Mouse (Mus musculus) heart, postnatal 0 days (tissue): ENCODE data around the gene Gm45021. TPM values are rescaled to one million over a fixed set of nuclear protein-coding genes. Genes with fewer than 3 reads are reported as not detected.

Experiments
- ATAC-seq: fragments of 200-750 bp; cut with Nextera tagmentation; 2 replicates; pipeline ENCODE4 v1.8.0; 2017; ENCODE audit warnings: low read depth, moderate number of reproducible peaks, moderate library complexity; ENCODE audit not compliant: insufficient read depth
- DNase-seq: peaks from one replicate; pipeline ENCODE4 v3.0.0-alpha.2; 2016; ENCODE audit warnings: low spot score
- H3K27ac ChIP-seq: fragments of 300-500 bp; sonication (generic); 2 replicates; pipeline ENCODE4 v1.5.1; 2014; ENCODE audit warnings: low read depth, mild to moderate bottlenecking
- H3K27me3 ChIP-seq: fragments of 300-500 bp; sonication (generic); 2 replicates; pipeline ENCODE4 v1.6.1; 2014; ENCODE audit warnings: low read length, mixed read lengths; ENCODE audit not compliant: control insufficient read depth, insufficient read depth
- H3K36me3 ChIP-seq: fragments of 300-500 bp; sonication (generic); replicated peaks from 2 replicates; pipeline ENCODE4 v1.6.1; 2014; ENCODE audit warnings: low read length, mixed read lengths; ENCODE audit not compliant: control insufficient read depth, insufficient read depth
- H3K4me1 ChIP-seq: fragments of 300-500 bp; sonication (generic); 2 replicates; pipeline ENCODE4 v1.6.1; 2014; ENCODE audit warnings: antibody characterized with exemption; ENCODE audit not compliant: control insufficient read depth, insufficient read depth
- H3K4me2 ChIP-seq: fragments of 300-500 bp; sonication (generic); 2 replicates; pipeline ENCODE4 v1.6.1; 2014; ENCODE audit warnings: low read depth, mild to moderate bottlenecking, low read length, moderate library complexity
- H3K4me3 ChIP-seq: fragments of 300-500 bp; sonication (generic); 2 replicates; pipeline ENCODE4 v1.5.1; 2014; ENCODE audit warnings: low read depth, low read length
- H3K9ac ChIP-seq: fragments of 300-500 bp; sonication (generic); replicated peaks from 2 replicates; pipeline ENCODE4 v1.6.1; 2014; ENCODE audit warnings: low read depth, low read length, mixed read lengths
- H3K9me3 ChIP-seq: fragments of 300-500 bp; sonication (generic); replicated peaks from 2 replicates; pipeline ENCODE4 v1.6.1; 2016; ENCODE audit warnings: low read length; ENCODE audit not compliant: control insufficient read depth
- CTCF ChIP-seq: IDR thresholded peaks from 2 replicates; pipeline ENCODE4 v1.5.1; 2016; ENCODE audit warnings: antibody characterized with exemption, control low read depth, low read depth
- EP300 ChIP-seq: IDR thresholded peaks from 2 replicates; pipeline ENCODE4 v1.6.1; 2016; ENCODE audit warnings: antibody characterized with exemption, low read depth
- WGBS: fragments of 180-500 bp; shearing (Covaris S2); extraction: QIAGEN DNeasy Blood & Tissue Kit; methylation state at CpG from one replicate; pipeline ENCODE4 v1.1.7; 2014; 5-methylcytosine and 5-hydroxymethylcytosine counted together
- polyA plus RNA-seq: library from polyadenylated mRNA; unstranded; fragments of >200 nt; fragmentation: Nextera tagmentation; extraction: Ambion mirVana; gene quantifications from 2 replicates; pipeline ENCODE4 v1.2.1, GENCODE M21; 2015
- total RNA-seq: library from RNA; depleted of rRNA; stranded (reverse); fragments of >200 nt; gene quantifications from 2 replicates; pipeline ENCODE4 v1.2.3, GENCODE M21; 2014; ENCODE audit warnings: low replicate concordance; rRNA removed

Gene Gm45021
- not detected in 2 replicates for total RNA-seq
- not detected in 2 replicates for polyA plus RNA-seq

GRCm38 (mm10) chr6:48589194-48589750, at the start of gene Gm45021:
Gene Gm45021, plus strand, starts transcription at chr6:48589610.
- no peak within 1 kb of the TSS for H3K4me3 ChIP-seq
- H3K27me3 ChIP-seq: no peaks in the 10 kb centered on the region
- H3K9ac ChIP-seq: no peak within 1 kb of the TSS; the same call in 1 of the 2 replicates
- WGBS: 11% methylated on average over 6 of the region's 6 CpGs
- peak; percentile 73 for DNase-seq
- TF ChIP-seq EP300 (no peak), CTCF (no peak)
- no peaks in the 10 kb centered on the region for H3K36me3 ChIP-seq
- H3K27ac ChIP-seq: peak within 1 kb of the TSS; percentile 80
- no peak within 1 kb of the TSS for H3K4me2 ChIP-seq
- ATAC-seq: no peak
- no peaks in the 10 kb centered on the region for H3K9me3 ChIP-seq
- peaks cover 17% of the 10 kb centered on the region for H3K4me1 ChIP-seq

- H3K9me3 ChIP-seq: no peaks in the 10 kb centered on the region
- ATAC-seq (no peak), DNase-seq (no peak)
- no peak overlapping the region for H3K9ac ChIP-seq
- no peaks in the 10 kb centered on the region for H3K36me3 ChIP-seq
- H3K27me3 ChIP-seq: no peaks in the 10 kb centered on the region; the same call in 1 of the 2 replicates
- H3K4me2 ChIP-seq: no peak overlapping the region
- TF ChIP-seq CTCF: no peak
- no peak for TF ChIP-seq EP300
- no peak overlapping the region for H3K27ac ChIP-seq
- WGBS: 74% methylated on average over 5 of the region's 5 CpGs
- peaks cover 6% of the 10 kb centered on the region; the same call in 1 of the 2 replicates for H3K4me1 ChIP-seq
- no peak overlapping the region for H3K4me3 ChIP-seq
Measured at GRCm38 (mm10) chr6:48539860-48540259, 49.5 kb upstream of the Gm45021 start.

GRCm38 (mm10) chr6:48540721-48541120, 48.7 kb upstream of the Gm45021 start:
- Histone ChIP-seq H3K27me3 (no peaks in the 10 kb centered on the region), H3K9me3 (no peaks in the 10 kb centered on the region), H3K4me1 (peaks cover 6% of the 10 kb centered on the region; the same call in 1 of the 2 replicates), H3K4me3 (no peak overlapping the region), H3K36me3 (no peaks in the 10 kb centered on the region), H3K27ac (no peak overlapping the region), H3K4me2 (no peak overlapping the region), H3K9ac (no peak overlapping the region)
- WGBS: 42% methylated on average over 3 of the region's 3 CpGs
- ATAC-seq (no peak), DNase-seq (no peak)
- TF ChIP-seq CTCF (no peak), EP300 (no peak)

GRCm38 (mm10) chr6:48541560-48542450, 47.6 kb upstream of the Gm45021 start:
- ATAC-seq: no peak
- Histone ChIP-seq H3K4me1 (peaks cover 6% of the 10 kb centered on the region; the same call in 1 of the 2 replicates), H3K4me3 (no peak overlapping the region), H3K9me3 (no peaks in the 10 kb centered on the region), H3K27me3 (no peaks in the 10 kb centered on the region), H3K4me2 (no peak overlapping the region), H3K27ac (no peak overlapping the region), H3K9ac (no peak overlapping the region), H3K36me3 (no peaks in the 10 kb centered on the region)
- no peak for DNase-seq
- WGBS: 43% methylated on average over 7 of the region's 7 CpGs
- TF ChIP-seq CTCF: no peak
- TF ChIP-seq EP300: no peak

- Histone ChIP-seq H3K27me3 (no peaks in the 10 kb centered on the region), H3K27ac (no peak overlapping the region), H3K4me2 (no peak overlapping the region), H3K9me3 (no peaks in the 10 kb centered on the region), H3K4me3 (no peak overlapping the region), H3K9ac (no peak overlapping the region), H3K4me1 (no peaks in the 10 kb centered on the region), H3K36me3 (no peaks in the 10 kb centered on the region)
- WGBS: 78% methylated on average over 3 of the region's 3 CpGs
- no peak for DNase-seq
- TF ChIP-seq EP300 (no peak), CTCF (no peak)
- ATAC-seq: no peak
Measured at GRCm38 (mm10) chr6:48542631-48543030, 46.8 kb upstream of the Gm45021 start.
